Mouse (Mus musculus): Measurements from ENCODE around the gene Trpm2. TPM values are rescaled to one million over a fixed set of nuclear protein-coding genes. Genes with fewer than 3 reads are reported as not detected.

The Trpm2 gene
- polyA plus RNA-seq, 1 experiment: 0.01 TPM

- Histone ChIP-seq H3K27me3 (ENCODE audit: control insufficient read depth) (peaks cover 29% of the 10 kb centered on the region), H3K9me3 (ENCODE audit: control insufficient read depth, low read length) (no peaks in the 10 kb centered on the region)
- TF ChIP-seq TAL1 (IDR thresholded peaks at IDR 0.05; ENCODE audit: low read length) (no peak), GATA1 (IDR thresholded peaks at IDR 0.05; ENCODE audit: low read length) (no peak)
These were observed 70.2 kb downstream of the Trpm2 start for GRCm38 (mm10) chr10:77900126-77900525.

DNA sequence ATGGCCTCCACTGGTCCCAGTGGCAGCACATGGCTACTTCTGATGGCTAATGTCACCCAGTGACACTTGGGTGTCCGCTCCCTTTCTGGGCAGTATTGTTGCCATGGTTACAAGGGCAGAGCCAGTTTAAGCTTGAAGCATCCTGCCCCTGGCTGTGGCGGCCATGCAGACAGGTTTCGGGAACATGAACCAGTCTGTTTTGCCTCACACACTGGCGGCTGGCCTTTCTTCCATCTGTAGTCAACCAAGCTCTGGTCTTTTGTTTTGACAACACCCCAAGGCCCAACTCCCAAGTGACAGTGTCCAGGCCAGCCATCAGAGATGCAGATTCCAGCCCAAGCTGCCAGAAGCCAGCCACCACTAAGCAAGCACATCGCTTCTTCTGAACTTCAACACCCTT lies 74.8 kb downstream of the Trpm2 start:
- peaks cover under 1% of the 10 kb centered on the region for H3K27me3 ChIP-seq (ENCODE audit: control insufficient read depth)
- H3K36me3 ChIP-seq (ENCODE audit: control insufficient read depth): peaks cover under 1% of the 10 kb centered on the region; the same call in 1 of the 2 replicates
- no peaks in the 10 kb centered on the region for H3K9me3 ChIP-seq (ENCODE audit: control insufficient read depth, low read length)
- H3K4me3 ChIP-seq (replicated peaks): no peak overlapping the region
- H3K4me1 ChIP-seq (ENCODE audit: control insufficient read depth): no peaks in the 10 kb centered on the region
- no peak for TF ChIP-seq GATA1 (IDR thresholded peaks at IDR 0.05; ENCODE audit: low read length)
- no peak for TF ChIP-seq TAL1 (IDR thresholded peaks at IDR 0.05; ENCODE audit: low read length)

More at GRCm38 (mm10) chr10:77900126-77900525, 70.2 kb downstream of the Trpm2 start:
- Histone ChIP-seq H3K4me3 (replicated peaks) (no peak overlapping the region), H3K4me1 (ENCODE audit: control insufficient read depth) (peaks cover 14% of the 10 kb centered on the region), H3K36me3 (ENCODE audit: control insufficient read depth) (peaks cover 2% of the 10 kb centered on the region; the same call in 1 of the 2 replicates)

- Histone ChIP-seq H3K9me3 (ENCODE audit: control insufficient read depth, low read length) (no peaks in the 10 kb centered on the region), H3K4me1 (ENCODE audit: control insufficient read depth) (no peaks in the 10 kb centered on the region), H3K36me3 (ENCODE audit: control insufficient read depth) (no peaks in the 10 kb centered on the region), H3K27me3 (ENCODE audit: control insufficient read depth) (no peaks in the 10 kb centered on the region), H3K4me3 (replicated peaks) (no peak overlapping the region)
- TF ChIP-seq GATA1 (IDR thresholded peaks at IDR 0.05; ENCODE audit: low read length): no peak
- no peak for TF ChIP-seq TAL1 (IDR thresholded peaks at IDR 0.05; ENCODE audit: low read length)
These were observed 79.3 kb downstream of the Trpm2 start for GRCm38 (mm10) chr10:77890987-77891565.

DNA sequence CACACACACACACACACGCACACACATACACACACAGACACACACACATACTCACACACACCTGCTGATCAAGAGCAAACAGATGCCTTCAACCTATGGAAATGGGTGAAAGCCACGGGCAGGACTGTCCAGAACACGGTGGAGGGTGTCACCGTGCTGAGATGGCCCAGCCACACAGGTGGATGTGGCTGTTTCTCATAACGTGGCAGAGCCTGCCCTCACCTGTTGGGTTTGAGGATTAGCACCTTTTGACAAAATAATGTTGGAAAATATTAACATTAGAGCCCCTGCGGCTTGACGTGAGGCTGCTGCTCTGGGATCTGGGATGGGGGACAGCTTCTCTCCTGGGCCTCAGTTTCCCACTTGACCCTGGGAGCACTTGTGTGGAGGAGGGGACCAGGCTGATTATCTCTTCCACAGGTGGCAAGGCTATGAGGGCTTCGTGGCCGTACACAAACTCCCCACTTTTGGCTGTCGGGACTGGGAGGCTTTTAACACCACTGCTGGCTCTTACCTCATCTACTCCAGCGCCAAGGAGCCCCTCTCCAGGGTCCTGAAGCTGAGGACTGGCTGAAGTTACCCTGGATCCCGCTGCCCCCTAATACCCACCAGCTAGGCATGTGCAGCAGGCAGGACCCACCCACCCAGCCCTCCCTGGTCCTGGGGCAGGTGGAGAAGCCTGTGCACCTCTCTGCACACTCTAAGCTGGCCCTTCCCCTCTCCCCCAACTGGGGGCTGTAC lies 84.2 kb downstream of the Trpm2 start:
- H3K4me1 ChIP-seq (ENCODE audit: control insufficient read depth): no peaks in the 10 kb centered on the region
- no peaks in the 10 kb centered on the region for H3K36me3 ChIP-seq (ENCODE audit: control insufficient read depth)
- peaks cover 2% of the 10 kb centered on the region; the same call in 1 of the 2 replicates for H3K9me3 ChIP-seq (ENCODE audit: control insufficient read depth, low read length)
- TF ChIP-seq TAL1 (IDR thresholded peaks at IDR 0.05; ENCODE audit: low read length): no peak
- H3K4me3 ChIP-seq (replicated peaks): no peak overlapping the region
- no peaks in the 10 kb centered on the region for H3K27me3 ChIP-seq (ENCODE audit: control insufficient read depth)

- TF ChIP-seq GATA1 (IDR thresholded peaks at IDR 0.05; ENCODE audit: low read length) (no peak), TAL1 (IDR thresholded peaks at IDR 0.05; ENCODE audit: low read length) (no peak)
- no peaks in the 10 kb centered on the region for H3K4me1 ChIP-seq (ENCODE audit: control insufficient read depth)
- H3K36me3 ChIP-seq (ENCODE audit: control insufficient read depth): no peaks in the 10 kb centered on the region
- H3K9me3 ChIP-seq (ENCODE audit: control insufficient read depth, low read length): peaks cover 2% of the 10 kb centered on the region; the same call in 1 of the 2 replicates
- no peaks in the 10 kb centered on the region for H3K27me3 ChIP-seq (ENCODE audit: control insufficient read depth)
- H3K4me3 ChIP-seq (replicated peaks): no peak overlapping the region
These were observed 87.8 kb downstream of the Trpm2 start for GRCm38 (mm10) chr10:77882553-77882952.

GRCm38 (mm10) chr10:77880305-77880704 lies 90.1 kb downstream of the Trpm2 start:
- H3K9me3 ChIP-seq (ENCODE audit: control insufficient read depth, low read length): peaks cover 2% of the 10 kb centered on the region; the same call in 1 of the 2 replicates
- no peaks in the 10 kb centered on the region for H3K4me1 ChIP-seq (ENCODE audit: control insufficient read depth)
- no peak overlapping the region for H3K4me3 ChIP-seq (replicated peaks)
- TF ChIP-seq TAL1 (IDR thresholded peaks at IDR 0.05; ENCODE audit: low read length) (no peak), GATA1 (IDR thresholded peaks at IDR 0.05; ENCODE audit: low read length) (no peak)
- no peaks in the 10 kb centered on the region for H3K36me3 ChIP-seq (ENCODE audit: control insufficient read depth)
- H3K27me3 ChIP-seq (ENCODE audit: control insufficient read depth): no peaks in the 10 kb centered on the region

- Histone ChIP-seq H3K36me3 (ENCODE audit: control insufficient read depth) (no peaks in the 10 kb centered on the region), H3K27me3 (ENCODE audit: control insufficient read depth) (no peaks in the 10 kb centered on the region), H3K4me3 (replicated peaks) (no peak overlapping the region), H3K9me3 (ENCODE audit: control insufficient read depth, low read length) (peaks cover 2% of the 10 kb centered on the region; the same call in 1 of the 2 replicates), H3K4me1 (ENCODE audit: control insufficient read depth) (no peaks in the 10 kb centered on the region)
- TF ChIP-seq GATA1 (IDR thresholded peaks at IDR 0.05; ENCODE audit: low read length): no peak
These were observed 91.4 kb downstream of the Trpm2 start for GRCm38 (mm10) chr10:77878985-77879384.

DNA sequence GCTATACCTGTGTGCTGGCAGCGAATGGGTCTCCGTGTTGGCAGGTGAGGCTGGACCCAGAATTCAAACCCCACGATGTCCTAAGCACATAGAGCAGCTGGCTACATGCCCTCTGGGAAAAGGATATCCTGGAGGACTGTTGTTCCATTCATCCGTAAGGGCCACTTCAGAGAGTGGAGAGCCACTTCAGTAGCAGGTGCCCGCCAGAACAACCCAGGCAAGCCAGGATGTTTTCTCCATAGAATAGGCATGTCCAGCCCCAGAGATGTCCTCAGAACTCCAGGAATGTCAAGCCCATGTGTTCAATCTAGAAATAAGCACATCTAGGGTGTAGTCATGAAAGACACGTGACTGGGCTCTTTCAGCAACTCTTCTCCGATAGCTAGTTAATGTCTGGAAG lies 100.7 kb downstream of the Trpm2 start:
- no peak overlapping the region for H3K4me3 ChIP-seq (replicated peaks)
- TF ChIP-seq TAL1 (IDR thresholded peaks at IDR 0.05; ENCODE audit: low read length) (no peak), GATA1 (IDR thresholded peaks at IDR 0.05; ENCODE audit: low read length) (no peak)
- no peaks in the 10 kb centered on the region for H3K36me3 ChIP-seq (ENCODE audit: control insufficient read depth)
- H3K27me3 ChIP-seq (ENCODE audit: control insufficient read depth): no peaks in the 10 kb centered on the region
- peaks cover 3% of the 10 kb centered on the region for H3K9me3 ChIP-seq (ENCODE audit: control insufficient read depth, low read length)
- H3K4me1 ChIP-seq (ENCODE audit: control insufficient read depth): peaks cover 1% of the 10 kb centered on the region

GRCm38 (mm10) chr10:77867546-77867945 lies 102.8 kb downstream of the Trpm2 start:
- H3K9me3 ChIP-seq (ENCODE audit: control insufficient read depth, low read length): peaks cover 3% of the 10 kb centered on the region
- no peaks in the 10 kb centered on the region for H3K36me3 ChIP-seq (ENCODE audit: control insufficient read depth)
- peaks cover 5% of the 10 kb centered on the region for H3K4me1 ChIP-seq (ENCODE audit: control insufficient read depth)
- TF ChIP-seq TAL1 (IDR thresholded peaks at IDR 0.05; ENCODE audit: low read length) (no peak), GATA1 (IDR thresholded peaks at IDR 0.05; ENCODE audit: low read length) (no peak)
- no peak overlapping the region for H3K4me3 ChIP-seq (replicated peaks)
- no peaks in the 10 kb centered on the region for H3K27me3 ChIP-seq (ENCODE audit: control insufficient read depth)
